Comparison of ENCODE assay signal across 28 mouse cellular contexts in the genomic region with DNA sequence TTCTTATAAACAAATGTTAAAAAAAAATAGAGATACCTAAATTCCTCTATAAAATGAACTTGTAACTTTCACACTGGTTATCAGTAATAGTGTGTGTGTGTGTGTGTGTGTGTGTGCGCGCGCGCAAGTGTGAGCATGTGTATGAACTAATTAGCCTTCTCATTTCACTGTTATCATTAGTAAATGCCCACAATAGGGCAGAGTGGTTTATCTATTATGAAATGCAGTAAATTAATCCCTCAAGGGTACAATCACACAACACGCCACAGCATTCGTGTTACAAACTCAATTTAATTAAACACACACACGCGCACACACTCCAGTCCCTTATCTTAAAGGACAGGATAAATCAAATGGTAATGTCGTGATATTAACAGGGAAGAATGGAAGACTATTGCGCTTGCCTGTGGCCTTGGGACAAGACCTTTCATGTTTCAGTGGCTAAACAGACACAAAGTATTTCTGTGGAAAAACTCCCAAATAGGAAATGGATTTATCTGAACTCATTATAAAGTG.
DNase-seq lines count a peak whose midpoint lies in the region; ATAC-seq and TF ChIP-seq lines count a peak whose summit lies in the region.
"Had no signal": no experiment of that assay in that cellular context is flagged by ENCODE, and none has a peak within 500 bp of the region (broad histone marks: within the 10 kb centered on the region; RNA-seq: fewer than 3 reads in every experiment).

No protein-coding gene starts in this region.

- no peaks in the 10 kb centered on the region for H3K9me3 ChIP-seq in neural tube, embryonic 12.5 days
- no peaks in the 10 kb centered on the region for H3K9me3 ChIP-seq in neural tube, embryonic 15.5 days (replicated peaks)
- H3K9me3 ChIP-seq: embryonic facial prominence, embryonic 10.5 days; embryonic facial prominence, embryonic 13.5 days; forebrain, embryonic 12.5 days; forebrain, embryonic 15.5 days; heart, embryonic 10.5 days; heart, embryonic 13.5 days had no signal

- no peaks in the 10 kb centered on the region for H3K36me3 ChIP-seq in neural tube, embryonic 12.5 days
- H3K36me3 ChIP-seq in neural tube, embryonic 15.5 days, result no peaks in the 10 kb centered on the region
- H3K36me3 ChIP-seq: embryonic facial prominence, embryonic 13.5 days; forebrain, embryonic 12.5 days; forebrain, embryonic 15.5 days; heart, embryonic 10.5 days; heart, embryonic 13.5 days had no signal

- peak; percentile 8; the same call in 1 of the 2 replicates for ATAC-seq in neural tube, embryonic 12.5 days (ENCODE audit: low FRiP score, low read depth)
- ATAC-seq in megakaryocyte-erythroid progenitor cell, adult 5-6 weeks (replicated peaks; ENCODE audit: low FRiP score, low TSS enrichment, poor library complexity, severe bottlenecking), result peak; percentile 50; the same call in 1 of the 2 replicates
- peak; percentile 39; the same call in 1 of the 2 replicates for ATAC-seq in neural tube, embryonic 15.5 days (ENCODE audit: low FRiP score)
- ATAC-seq: forebrain, embryonic 15.5 days; hindbrain, postnatal 0 days; Patski had no signal

- H3K27me3 ChIP-seq in neural tube, embryonic 12.5 days (replicated peaks), result no peaks in the 10 kb centered on the region
- no peaks in the 10 kb centered on the region for H3K27me3 ChIP-seq in neural tube, embryonic 15.5 days (replicated peaks)
- H3K27me3 ChIP-seq: embryonic facial prominence, embryonic 13.5 days; forebrain, embryonic 12.5 days; forebrain, embryonic 15.5 days; heart, embryonic 13.5 days; Patski had no signal

- H3K9ac ChIP-seq in neural tube, embryonic 12.5 days, result no peak overlapping the region
- H3K9ac ChIP-seq in neural tube, embryonic 15.5 days (replicated peaks), result no peak overlapping the region
- H3K9ac ChIP-seq: embryonic facial prominence, embryonic 13.5 days; forebrain, embryonic 12.5 days; forebrain, embryonic 15.5 days; heart, embryonic 13.5 days; hindbrain, embryonic 14.5 days had no signal

- WGBS in neural tube, embryonic 12.5 days, result 77% methylated on average over 10 of the region's 10 CpGs
- WGBS in neural tube, embryonic 15.5 days, result 41% methylated on average over 10 of the region's 10 CpGs

- no peak overlapping the region for H3K4me2 ChIP-seq in neural tube, embryonic 12.5 days (replicated peaks)
- H3K4me2 ChIP-seq in neural tube, embryonic 15.5 days, result no peak overlapping the region
- H3K4me2 ChIP-seq: embryonic facial prominence, embryonic 13.5 days; forebrain, embryonic 12.5 days; forebrain, embryonic 15.5 days; heart, embryonic 13.5 days; hindbrain, embryonic 14.5 days had no signal

- H3K4me3 ChIP-seq in neural tube, embryonic 12.5 days, result no peak overlapping the region
- no peak overlapping the region for H3K4me3 ChIP-seq in neural tube, embryonic 15.5 days (replicated peaks)
- H3K4me3 ChIP-seq in gastrocnemius, adult 2 months, result no peak overlapping the region
- H3K4me3 ChIP-seq: embryonic facial prominence, embryonic 10.5 days; embryonic facial prominence, embryonic 13.5 days; erythroblast, embryonic 14.5 days; forebrain, embryonic 12.5 days; forebrain, embryonic 15.5 days; heart, adult 2 months; heart, embryonic 10.5 days; heart, embryonic 13.5 days had no signal

- DNase-seq in neural tube, embryonic 10.5 days (ENCODE audit: extremely low spot score, low spot score), result no peak
- no peak for DNase-seq in gastrocnemius, adult 2 months
- DNase-seq in heart, postnatal 36 days, result no peak
- DNase-seq: adrenal gland, postnatal 10 days; adrenal gland, postnatal 36 days; B cell, adult 2 months; cerebellum, adult 11 months; cerebellum, adult 2 months; cerebellum, adult 9-11 months; cerebellum, postnatal 25 days; embryo, embryonic 11 days; gastrocnemius, postnatal 10 days; gastrocnemius, postnatal 36 days; heart, adult 2 months; heart, postnatal 14 days had no signal

- intact Hi-C loops in gastrocnemius, adult 2 months (cut with DNase I), result no loop called here
- intact Hi-C loops in heart, postnatal 36 days (cut with DNase I), result no loop called here

- no peaks in the 10 kb centered on the region for H3K4me1 ChIP-seq in neural tube, embryonic 12.5 days
- H3K4me1 ChIP-seq in neural tube, embryonic 15.5 days, result peaks cover 10% of the 10 kb centered on the region
- H3K4me1 ChIP-seq: forebrain, embryonic 12.5 days; heart, embryonic 13.5 days had no signal

- H3K27ac ChIP-seq in neural tube, embryonic 12.5 days, result no peak overlapping the region
- no peak overlapping the region for H3K27ac ChIP-seq in neural tube, embryonic 15.5 days (replicated peaks)
- no peak overlapping the region for H3K27ac ChIP-seq in gastrocnemius, adult 2 months
- H3K27ac ChIP-seq: embryonic facial prominence, embryonic 10.5 days; embryonic facial prominence, embryonic 13.5 days; forebrain, embryonic 12.5 days; forebrain, embryonic 15.5 days; heart, adult 2 months; heart, embryonic 10.5 days; heart, embryonic 13.5 days; hindbrain, embryonic 14.5 days; hindbrain, postnatal 0 days had no signal

- TF ChIP-seq CTCF in gastrocnemius, adult 2 months (IDR thresholded peaks at IDR 0.05), result no peak
